Mouse (Mus musculus) 3134 (cell line): ENCODE data around the gene Suz12.

ENCODE experiments used
- DNase-seq: peaks from one replicate; pipeline ENCODE4 v3.0.0-alpha.2; 2011; ENCODE audit warnings: low spot score; ENCODE audit not compliant: insufficient read length; ENCODE audit errors: extremely low read depth

The Suz12 gene

GRCm38 (mm10) chr11:80072365-80072764 lies 79.5 kb downstream of the Suz12 start:
- no peak for DNase-seq

DNA sequence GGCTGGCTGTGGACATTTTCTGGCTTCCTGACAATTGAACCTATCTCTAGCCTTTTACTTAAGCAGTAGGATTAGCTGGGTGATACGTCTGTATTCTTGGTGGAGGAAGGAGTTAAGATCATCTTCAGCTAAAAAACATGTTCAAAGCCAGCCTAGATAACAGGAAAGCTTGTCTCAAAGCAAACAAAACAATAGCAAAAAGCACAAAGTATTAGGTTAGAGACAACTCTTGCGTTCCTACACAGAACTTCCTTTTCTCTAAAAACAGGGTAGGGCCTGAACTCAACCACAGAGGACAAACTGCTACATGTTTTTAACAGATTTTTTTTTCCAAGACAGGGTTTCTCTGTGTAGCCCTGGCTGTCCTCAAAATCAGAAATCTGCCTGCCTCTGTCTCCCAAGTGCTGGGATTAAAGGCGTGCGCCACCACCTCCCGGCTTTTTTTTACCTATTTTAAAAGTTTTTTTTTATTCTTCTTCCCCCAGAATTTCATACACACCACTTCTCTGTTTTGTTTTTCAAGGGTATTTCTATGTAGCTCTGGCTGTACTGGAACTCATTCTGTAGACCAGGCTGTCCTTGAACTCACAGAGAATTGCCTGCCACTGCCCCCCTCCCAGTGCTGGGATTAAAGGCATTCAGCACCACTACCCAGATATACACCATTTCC lies 82.8 kb downstream of the Suz12 start:
- no peak for DNase-seq

- DNase-seq: no peak
These were observed 85.1 kb downstream of the Suz12 start for GRCm38 (mm10) chr11:80077784-80078545.

DNA sequence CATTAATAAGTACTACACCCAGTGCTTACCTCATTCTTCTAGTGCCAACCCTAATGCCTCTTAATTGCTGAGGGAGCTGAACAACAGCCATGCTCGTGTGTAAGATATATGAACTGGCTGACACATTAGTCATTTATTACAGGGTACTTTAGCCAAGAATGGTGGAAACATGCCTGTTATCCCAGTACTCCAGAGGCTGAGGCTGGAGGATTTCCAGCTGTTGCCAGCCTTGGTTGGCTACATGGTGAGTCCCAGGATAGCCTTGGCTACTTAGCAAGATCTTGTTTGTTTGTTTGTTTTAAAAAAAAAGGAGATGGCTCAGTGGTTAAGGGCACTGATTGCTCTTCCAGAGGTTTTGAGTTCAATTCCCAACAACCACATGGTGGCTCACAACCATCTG lies 85.9 kb downstream of the Suz12 start:
- DNase-seq: no peak

DNA sequence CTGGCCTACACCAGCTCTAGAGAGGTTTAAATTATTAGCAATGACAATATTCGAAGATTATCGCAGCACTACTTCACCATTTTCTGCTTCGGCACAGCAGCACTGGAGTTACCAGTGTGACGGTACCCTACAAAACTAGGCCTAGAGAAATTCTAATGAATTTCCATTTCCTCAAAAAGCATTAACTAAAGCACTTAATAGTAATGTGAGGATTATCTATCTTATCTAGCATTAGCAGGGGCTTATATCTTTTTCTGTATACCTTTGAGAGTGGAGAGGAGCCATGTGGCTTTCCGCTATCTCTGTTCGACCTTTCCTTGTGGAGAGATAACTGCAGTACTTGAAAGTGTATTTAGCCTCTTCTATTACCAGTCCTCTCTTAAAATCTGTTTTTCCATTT lies 86.8 kb downstream of the Suz12 start:
- DNase-seq: no peak

GRCm38 (mm10) chr11:80080381-80080825 lies 87.5 kb downstream of the Suz12 start:
- DNase-seq: no peak

- DNase-seq: peak; percentile 92
These were observed 88.2 kb downstream of the Suz12 start, which contains the start of gene Crlf3 for GRCm38 (mm10) chr11:80080826-80081728. TSS of gene Crlf3 (minus strand) at chr11:80080991.

GRCm38 (mm10) chr11:80081786-80082319 lies 88.9 kb downstream of the Suz12 start:
- DNase-seq: no peak
